Mouse (Mus musculus) embryonic fibroblast, embryonic 13.5 days (primary cell): ENCODE measurements around the gene Gm28047.

ENCODE experiments used
- CTCF ChIP-seq: IDR thresholded peaks from 2 replicates; pipeline ENCODE4 v1.5.1; 2011; ENCODE audit warnings: mild to moderate bottlenecking, control low read depth, low read length, moderate library complexity, borderline replicate concordance; ENCODE audit not compliant: insufficient read depth
- POLR2A ChIP-seq: IDR thresholded peaks from 2 replicates; pipeline ENCODE4 v1.6.1; 2011; ENCODE audit warnings: low read depth, mild to moderate bottlenecking, control low read depth, low read length, moderate library complexity

DNA sequence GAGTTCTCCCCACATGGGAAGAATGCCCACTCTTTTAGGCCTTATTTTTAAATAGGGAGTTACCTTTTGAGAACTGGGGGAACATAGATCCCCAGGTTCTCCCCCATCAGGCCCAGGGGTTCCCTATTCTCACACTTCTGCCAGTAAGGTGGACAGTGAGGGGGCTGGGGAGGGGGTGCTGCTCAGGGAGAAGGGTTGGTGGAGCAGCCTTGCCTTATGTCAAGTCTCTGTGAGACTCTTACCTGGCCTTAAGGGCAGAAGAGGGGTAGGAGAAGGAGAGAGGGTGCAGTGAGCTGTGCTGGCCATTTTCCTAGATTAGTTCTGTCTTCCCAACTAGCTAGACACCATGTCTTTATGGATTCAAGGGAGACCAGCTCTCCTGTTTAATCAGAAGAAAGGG, 112.4 kb downstream of the Gm28047 start:
- TF ChIP-seq CTCF (no peak), POLR2A (no peak)
